Mouse (Mus musculus) heart, adult 10 weeks (tissue): ENCODE data around the gene Hp1bp3. TPM values are rescaled to one million over a fixed set of nuclear protein-coding genes. Genes with fewer than 3 reads are reported as not detected.

Experiments used
- polyA plus RNA-seq: library from polyadenylated mRNA; stranded (reverse); fragments of 350-450 nt; fragmentation: Illumina TruSeq; extraction: RNeasy Lipid Tissue Mini Kit (QIAGEN cat#74804); gene quantifications from one replicate; pipeline ENCODE4 v1.2.3, GENCODE M21; 2014; ENCODE audit warnings: low read depth, low replicate concordance

Gene Hp1bp3
- polyA plus RNA-seq: 114 TPM

GRCm38 (mm10) chr4:138216200-138216890, at the start of gene Hp1bp3:
TSS of gene Hp1bp3 (plus strand) at chr4:138216296.

GRCm38 (mm10) chr4:138250088-138250960, 34.2 kb downstream of the Hp1bp3 start, which contains the start of the genes Sh2d5 and Kif17:
TSS of gene Sh2d5 (plus strand) at chr4:138250403.
TSS of gene Kif17 (plus strand) at chr4:138250435.

Other genes starting within 250 kb of the Hp1bp3 start
- 31.1 TPM for gene Eif4g3, start 223.3 kb upstream of the Hp1bp3 start, polyA plus RNA-seq
- gene Sh2d5, start 34.1 kb downstream of the Hp1bp3 start, polyA plus RNA-seq: 0.16 TPM
- 0.16 TPM for gene Kif17, start 34.1 kb downstream of the Hp1bp3 start, polyA plus RNA-seq
- gene Ddost, start 88.4 kb downstream of the Hp1bp3 start, polyA plus RNA-seq: 58.4 TPM
- gene Pink1, start 110.0 kb downstream of the Hp1bp3 start, polyA plus RNA-seq: 729 TPM
- 1.8 TPM for gene Cda, start 151.7 kb downstream of the Hp1bp3 start, polyA plus RNA-seq
- not detected for gene Fam43b, start 180.2 kb downstream of the Hp1bp3 start, polyA plus RNA-seq
- gene Mul1, start 218.4 kb downstream of the Hp1bp3 start, polyA plus RNA-seq: 35.1 TPM
- gene Camk2n1, start 238.0 kb downstream of the Hp1bp3 start, polyA plus RNA-seq: 12.3 TPM